Mouse (Mus musculus): Measurements from ENCODE around the gene Fbln2. TPM values are rescaled to one million over a fixed set of nuclear protein-coding genes. Genes with fewer than 3 reads are reported as not detected.

The Fbln2 gene
- total and polyA plus RNA-seq, 3 experiments, result 0.81 TPM; not detected in 2

- no peaks in the 10 kb centered on the region for H3K36me3 ChIP-seq (replicated peaks in 1 of 2; ENCODE audit: control insufficient read depth in 1 of 2, insufficient read depth in 1 of 2, low read length in 1 of 2)
- no peak overlapping the region for H3K9ac ChIP-seq (ENCODE audit: insufficient read depth, low read depth)
- H3K27me3 ChIP-seq (replicated peaks), result peaks cover 97% of the 10 kb centered on the region
- no peaks in the 10 kb centered on the region for H3K9me3 ChIP-seq (replicated peaks; ENCODE audit: low read length)
- no peaks in the 10 kb centered on the region for H3K4me1 ChIP-seq (ENCODE audit: control insufficient read depth in 1 of 2, insufficient read depth in 2 of 2)
- H3K4me2 ChIP-seq (ENCODE audit: insufficient read depth, low read depth, poor library complexity, severe bottlenecking), result no peak overlapping the region
- H3K4me3 ChIP-seq (replicated peaks in 1 of 3; ENCODE audit: low read depth in 2 of 3, low read length in 2 of 3, poor library complexity in 1 of 3), result no peak overlapping the region
- dilution Hi-C loops (cut with MboI; ENCODE audit: extremely low pct_ligation_motif_present, extremely low pct_unique_long_range_greater_than_20kb, low sequenced_read_pairs) (no loop called here), in situ Hi-C loops (cut with MboI; ENCODE audit: low pct_ligation_motif_present, low pct_unique_long_range_greater_than_20kb, low sequenced_read_pairs) (no loop called here)
- no peak for DNase-seq (ENCODE audit: extremely low read depth)
- H3K79me2 ChIP-seq (replicated peaks; ENCODE audit: control insufficient read depth, extremely low read depth, insufficient read depth, poor library complexity, severe bottlenecking), result no peaks in the 10 kb centered on the region
- no peak overlapping the region for H3K27ac ChIP-seq (ENCODE audit: insufficient read depth, low read depth)
- TF ChIP-seq POLR2AphosphoS2 (IDR thresholded peaks at IDR 0.05; ENCODE audit: low read depth, low read length) (no peak), MXI1 (IDR thresholded peaks at IDR 0.05; ENCODE audit: low read depth, low read length) (no peak), ZMIZ1 (IDR thresholded peaks at IDR 0.05; ENCODE audit: low read depth, low read length) (no peak), NRF1 (IDR thresholded peaks at IDR 0.05; ENCODE audit: low read depth, low read length) (no peak), MAX (IDR thresholded peaks at IDR 0.05; ENCODE audit: low read length) (no peak), JUND (conservative IDR thresholded peaks at IDR 0.05; ENCODE audit: low read depth, low read length) (no peak), POLR2A (IDR thresholded peaks at IDR 0.05; ENCODE audit: low read depth, low read length) (no peak), NELFE (IDR thresholded peaks at IDR 0.05; ENCODE audit: low read depth, low read length) (no peak), MAFK (IDR thresholded peaks at IDR 0.05; ENCODE audit: insufficient replicate concordance, low read length) (no peak), PAX5 (IDR thresholded peaks at IDR 0.05; ENCODE audit: low read length) (no peak), CTCF (conservative IDR thresholded peaks at IDR 0.05 in 1 of 2, IDR thresholded peaks at IDR 0.05 in 1 of 2; ENCODE audit: low read depth in 2 of 2, low read length in 2 of 2) (no peak), ZNF384 (IDR thresholded peaks at IDR 0.05; ENCODE audit: low read depth, low read length) (no peak), MAZ (IDR thresholded peaks at IDR 0.05; ENCODE audit: low read depth, low read length) (no peak), TBP (conservative IDR thresholded peaks at IDR 0.05; ENCODE audit: low read depth, low read length) (no peak)
Measured at GRCm38 (mm10) chr6:91220062-91220461, 7.8 kb downstream of the Fbln2 start.

GRCm38 (mm10) chr6:91221094-91221493, 8.8 kb downstream of the Fbln2 start:
- no peaks in the 10 kb centered on the region for H3K9me3 ChIP-seq (replicated peaks; ENCODE audit: low read length)
- DNase-seq (ENCODE audit: extremely low read depth), result no peak

More at GRCm38 (mm10) chr6:91221094-91221493, 8.8 kb downstream of the Fbln2 start:
- TF ChIP-seq MYC (IDR thresholded peaks at IDR 0.05; ENCODE audit: low read depth, low read length) (no peak), MAFK (IDR thresholded peaks at IDR 0.05; ENCODE audit: insufficient replicate concordance, low read length) (no peak), JUND (conservative IDR thresholded peaks at IDR 0.05; ENCODE audit: low read depth, low read length) (no peak), NELFE (IDR thresholded peaks at IDR 0.05; ENCODE audit: low read depth, low read length) (no peak), E2F4 (IDR thresholded peaks at IDR 0.05; ENCODE audit: insufficient replicate concordance, low read depth, low read length) (no peak), POLR2A (IDR thresholded peaks at IDR 0.05; ENCODE audit: low read depth, low read length) (no peak)
- in situ Hi-C loops (cut with MboI; ENCODE audit: low pct_ligation_motif_present, low pct_unique_long_range_greater_than_20kb, low sequenced_read_pairs), result no loop called here
- H3K4me1 ChIP-seq (ENCODE audit: control insufficient read depth in 1 of 2, insufficient read depth in 2 of 2), result no peaks in the 10 kb centered on the region
- H3K9ac ChIP-seq (ENCODE audit: insufficient read depth, low read depth), result no peak overlapping the region
- H3K27ac ChIP-seq (ENCODE audit: insufficient read depth, low read depth), result no peak overlapping the region
- H3K4me2 ChIP-seq (ENCODE audit: insufficient read depth, low read depth, poor library complexity, severe bottlenecking), result no peak overlapping the region
- no peak overlapping the region for H3K4me3 ChIP-seq (replicated peaks in 1 of 3; ENCODE audit: low read depth in 2 of 3, low read length in 2 of 3, poor library complexity in 1 of 3)
- H3K27me3 ChIP-seq (replicated peaks), result peaks cover 96% of the 10 kb centered on the region
- H3K79me2 ChIP-seq (replicated peaks; ENCODE audit: control insufficient read depth, extremely low read depth, insufficient read depth, poor library complexity, severe bottlenecking), result no peaks in the 10 kb centered on the region
- H3K36me3 ChIP-seq (replicated peaks in 1 of 2; ENCODE audit: control insufficient read depth in 1 of 2, insufficient read depth in 1 of 2, low read length in 1 of 2), result no peaks in the 10 kb centered on the region
- dilution Hi-C loops (cut with MboI; ENCODE audit: extremely low pct_ligation_motif_present, extremely low pct_unique_long_range_greater_than_20kb, low sequenced_read_pairs), result no loop called here

Data from CH12.LX (cell line).